Mouse (Mus musculus) layer of hippocampus, postnatal 10 days (tissue): ENCODE data around the gene Ankub1. TPM values are rescaled to one million over a fixed set of nuclear protein-coding genes. Genes with fewer than 3 reads are reported as not detected.

ENCODE experiments used
- DNase-seq, 2 experiments: peaks; one replicate each; pipeline ENCODE4 v3.0.0; 2021; ENCODE audit warnings: low spot score in 2 of 2
- microRNA-seq, 2 experiments: library from miRNA; unstranded; fragments of <30 nt; microRNA quantifications; one replicate each; pipeline ENCODE4 v1.2.0; 2021
- total RNA-seq, 2 experiments: library from RNA; stranded (reverse); gene quantifications; 2 replicates each; pipeline ENCODE4 v1.2.3; 2021

Ankub1 gene
- total RNA-seq, 2 experiments from 2014 or later, result 1.6 to 1.9 TPM

GRCm38 (mm10) chr3:57643191-57643590 is 49.4 kb downstream of the Ankub1 start:
- DNase-seq, result no peak

- DNase-seq, result no peak
These were observed 55.0 kb downstream of the Ankub1 start for GRCm38 (mm10) chr3:57637596-57637995.

GRCm38 (mm10) chr3:57634763-57635487 is 57.7 kb downstream of the Ankub1 start:
- DNase-seq, result peak; percentile 4 to 14

- no peak for DNase-seq
These were observed 65.6 kb downstream of the Ankub1 start for GRCm38 (mm10) chr3:57626954-57627513.

GRCm38 (mm10) chr3:57625275-57625997 is 67.2 kb downstream of the Ankub1 start:
- DNase-seq, result peak; percentile 77 to 80

GRCm38 (mm10) chr3:57619718-57620117 is 72.9 kb downstream of the Ankub1 start:
- DNase-seq, result peak in 1 of 2 experiments; percentile 21

- no peak for DNase-seq
These were observed 76.9 kb downstream of the Ankub1 start for GRCm38 (mm10) chr3:57615652-57616051.

GRCm38 (mm10) chr3:57612430-57612997 is 80.1 kb downstream of the Ankub1 start:
- DNase-seq, result no peak

- no peak for DNase-seq
These were observed 80.8 kb downstream of the Ankub1 start for GRCm38 (mm10) chr3:57611776-57612175.

Small RNA genes within 50 kb of the gene (microRNA-seq; reads per million reads assigned to microRNA genes)
- gene Mir6377, result 0 reads per million in 2 experiments

Other genes starting within 250 kb of the Ankub1 start
- 10 to 100 TPM; 24.2 to 26.1 TPM for gene Wwtr1, start 116.9 kb downstream of the Ankub1 start, total RNA-seq
- 10 to 100 TPM; 23.4 to 26.7 TPM for gene Commd2, start 41.1 kb downstream of the Ankub1 start, total RNA-seq
- 10 to 100 TPM; 59.9 to 61.5 TPM for gene Rnf13, start 43.3 kb upstream of the Ankub1 start, total RNA-seq
- gene Pfn2, start 155.3 kb upstream of the Ankub1 start, total RNA-seq, result 100 to 1,000 TPM; 528 to 569 TPM